Mouse (Mus musculus) heart, embryonic 14.5 days (tissue): ENCODE data around the gene Fndc11. TPM values are rescaled to one million over a fixed set of nuclear protein-coding genes. Genes with fewer than 3 reads are reported as not detected.
A peak's percentile ranks its signal among the peaks of the same experiment; 100 is the strongest.

Experiments
- ATAC-seq: fragments of 200-750 bp; cut with Nextera tagmentation; 2 replicates; pipeline ENCODE4 v1.8.0; 2017; ENCODE audit warnings: low read depth, moderate TSS enrichment; ENCODE audit not compliant: insufficient number of reproducible peaks, insufficient read depth, low FRiP score
- H3K27ac ChIP-seq, 2 experiments: fragments of 200-500 bp in 1 of 2; fragments of 300-500 bp in 1 of 2; sonication (generic) in 1 of 2; replicated peaks in 1 of 2; 2 replicates each; pipeline ENCODE4 v1.5.1; 2012 to 2014; ENCODE audit warnings: low read depth in 2 of 2, low read length in 2 of 2, control low read depth in 1 of 2, mild to moderate bottlenecking in 1 of 2, mixed read lengths in 1 of 2; ENCODE audit not compliant: control insufficient read depth in 1 of 2, insufficient read depth in 1 of 2
- H3K27me3 ChIP-seq: fragments of 300-500 bp; sonication (generic); 2 replicates; pipeline ENCODE4 v1.6.1; 2014; ENCODE audit warnings: mild to moderate bottlenecking, low read length, control low read depth; ENCODE audit not compliant: control insufficient read depth, insufficient read depth
- H3K36me3 ChIP-seq: fragments of 300-500 bp; sonication (generic); 2 replicates; pipeline ENCODE4 v1.6.1; 2014; ENCODE audit warnings: mild to moderate bottlenecking, control low read depth, low read length, mixed read lengths; ENCODE audit not compliant: control insufficient read depth, insufficient read depth
- H3K4me1 ChIP-seq, 2 experiments: fragments of 200-500 bp in 1 of 2; fragments of 300-500 bp in 1 of 2; sonication (generic) in 1 of 2; 2 replicates each; pipeline ENCODE4 v1.6.1; 2012 to 2014; ENCODE audit warnings: low read length in 2 of 2, control low read depth in 1 of 2, mixed read lengths in 1 of 2; ENCODE audit not compliant: control insufficient read depth in 2 of 2, insufficient read depth in 2 of 2
- H3K4me2 ChIP-seq: fragments of 300-500 bp; sonication (generic); 2 replicates; pipeline ENCODE4 v1.6.1; 2014; ENCODE audit warnings: mild to moderate bottlenecking, low read length
- H3K4me3 ChIP-seq, 2 experiments: fragments of 200-500 bp in 1 of 2; fragments of 300-500 bp in 1 of 2; sonication (generic) in 1 of 2; 2 replicates each; pipeline ENCODE4 v1.5.1; 2012 to 2014; ENCODE audit warnings: low read length in 2 of 2, mild to moderate bottlenecking in 2 of 2, control low read depth in 1 of 2, low read depth in 1 of 2, moderate library complexity in 1 of 2; ENCODE audit not compliant: control insufficient read depth in 1 of 2, insufficient read depth in 1 of 2
- H3K9ac ChIP-seq: fragments of 300-500 bp; sonication (generic); 2 replicates; pipeline ENCODE4 v1.6.1; 2014; ENCODE audit warnings: mild to moderate bottlenecking, low read length
- H3K9me3 ChIP-seq: fragments of 300-500 bp; sonication (generic); 2 replicates; pipeline ENCODE4 v1.6.1; 2016; ENCODE audit warnings: low read length, control low read depth; ENCODE audit not compliant: control insufficient read depth
- WGBS: fragments of 180-500 bp; shearing (Covaris S2); extraction: QIAGEN DNeasy Blood & Tissue Kit; methylation state at CpG from one replicate; pipeline ENCODE4 v1.1.7; 2014; 5-methylcytosine and 5-hydroxymethylcytosine counted together
- polyA plus RNA-seq: library from polyadenylated mRNA; unstranded; fragments of >200 nt; fragmentation: Nextera tagmentation; extraction: Ambion mirVana; gene quantifications from 2 replicates; pipeline ENCODE4 v1.2.1, GENCODE M21; 2014

Fndc11 gene
- not detected in 2 replicates for polyA plus RNA-seq

- peaks cover 4% of the 10 kb centered on the region; the same call in 1 of the 2 replicates for H3K27me3 ChIP-seq
- no peaks in the 10 kb centered on the region for H3K9me3 ChIP-seq
- peak within 1 kb of the TSS; percentile 70 for H3K4me2 ChIP-seq
- H3K27ac ChIP-seq = peak within 1 kb of the TSS in 1 of 2 experiments; percentile 34; a peak in 1 of 4 replicates
- no peaks in the 10 kb centered on the region for H3K36me3 ChIP-seq
- peaks cover 8 to 11% of the 10 kb centered on the region in 2 experiments; a peak in 3 of 4 replicates for H3K4me1 ChIP-seq
- peak; percentile 79 for ATAC-seq
- 3% methylated on average over 25 of the region's 25 CpGs for WGBS
- peak within 1 kb of the TSS; percentile 11 to 35; a peak in 3 of 4 replicates for H3K4me3 ChIP-seq
- H3K9ac ChIP-seq = peak within 1 kb of the TSS; percentile 28; the same call in 1 of the 2 replicates
These were observed at the start of gene Fndc11 for GRCm38 (mm10) chr2:181219538-181220216. TSS of gene Fndc11 (plus strand) at chr2:181220013.

DNA sequence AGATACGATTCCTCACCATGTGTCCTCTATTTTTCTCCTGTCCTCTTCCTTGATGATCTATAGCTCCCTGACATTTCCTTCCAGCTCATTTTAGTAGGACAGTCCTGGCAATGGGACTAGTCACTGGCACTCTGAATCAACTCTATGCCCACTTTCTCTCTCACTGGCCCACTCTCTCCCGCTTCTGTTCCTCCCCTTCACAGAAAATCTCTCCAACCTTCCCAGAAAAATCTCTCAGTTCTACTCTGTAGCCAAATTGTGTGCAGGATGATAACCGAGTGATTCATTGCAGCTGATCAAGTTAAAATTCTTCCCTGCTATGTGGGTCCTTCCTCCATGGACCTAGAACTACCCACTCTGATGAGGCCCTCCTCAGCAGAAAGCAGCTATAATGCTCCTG, 45.2 kb upstream of the Fndc11 start:
- Histone ChIP-seq H3K27ac (no peak overlapping the region), H3K36me3 (no peaks in the 10 kb centered on the region), H3K27me3 (no peaks in the 10 kb centered on the region), H3K9me3 (no peaks in the 10 kb centered on the region), H3K9ac (no peak overlapping the region), H3K4me2 (no peak overlapping the region), H3K4me1 (no peaks in the 10 kb centered on the region), H3K4me3 (no peak overlapping the region)
- no peak for ATAC-seq
- 82% methylated on average over 3 of the region's 3 CpGs for WGBS

DNA sequence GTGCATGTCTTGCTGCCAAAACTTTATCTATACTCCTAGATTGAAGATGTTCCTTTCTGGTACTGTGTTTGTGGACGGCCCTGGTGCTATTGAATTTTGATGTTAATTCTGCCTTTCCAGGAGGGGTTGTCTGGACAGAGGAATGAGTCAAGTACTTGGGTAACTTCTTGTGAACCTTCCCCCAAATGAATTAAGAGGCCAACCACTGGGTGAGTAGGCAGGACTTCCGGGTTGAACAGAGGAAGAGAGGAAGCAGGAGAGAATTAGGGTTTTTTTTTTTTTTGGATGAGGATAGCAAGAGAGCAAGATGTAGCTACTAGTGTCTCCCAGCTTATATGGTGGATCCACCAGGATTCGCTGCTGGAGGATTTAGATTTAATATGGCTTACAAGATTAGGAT, 41.8 kb upstream of the Fndc11 start:
- Histone ChIP-seq H3K4me1 (no peaks in the 10 kb centered on the region), H3K4me3 (no peak overlapping the region), H3K9me3 (no peaks in the 10 kb centered on the region), H3K36me3 (no peaks in the 10 kb centered on the region), H3K27me3 (no peaks in the 10 kb centered on the region), H3K4me2 (no peak overlapping the region), H3K27ac (no peak overlapping the region), H3K9ac (no peak overlapping the region)
- WGBS = 65% methylated on average over 3 of the region's 3 CpGs
- ATAC-seq = no peak

DNA sequence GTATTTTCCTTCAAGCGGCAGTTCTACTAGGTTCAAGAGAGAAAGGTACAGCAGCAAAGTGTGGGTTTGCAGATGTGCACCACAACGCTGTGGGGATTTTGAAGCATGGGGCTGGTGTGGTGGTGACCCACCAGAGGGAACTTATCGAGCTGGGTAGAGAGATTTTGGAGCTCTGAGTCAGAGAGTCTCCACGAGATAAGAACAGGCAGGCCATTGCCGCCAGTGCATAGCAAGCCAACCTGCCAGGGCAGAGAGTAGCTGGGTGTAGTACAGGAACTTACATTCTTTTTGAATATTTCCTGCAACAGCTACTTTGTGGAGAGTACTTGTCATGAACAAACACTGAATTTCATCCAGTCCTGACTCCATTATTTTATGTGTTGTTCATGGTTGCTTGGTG, 41.3 kb upstream of the Fndc11 start:
- no peaks in the 10 kb centered on the region for H3K4me1 ChIP-seq
- no peak overlapping the region for H3K27ac ChIP-seq
- no peak for ATAC-seq
- no peak overlapping the region for H3K9ac ChIP-seq
- 48% methylated on average over 5 of the region's 5 CpGs for WGBS
- H3K4me3 ChIP-seq = no peak overlapping the region
- no peaks in the 10 kb centered on the region for H3K27me3 ChIP-seq
- H3K4me2 ChIP-seq = no peak overlapping the region
- H3K36me3 ChIP-seq = no peaks in the 10 kb centered on the region
- H3K9me3 ChIP-seq = no peaks in the 10 kb centered on the region

GRCm38 (mm10) chr2:181180898-181181297, 38.9 kb upstream of the Fndc11 start:
- Histone ChIP-seq H3K27me3 (no peaks in the 10 kb centered on the region), H3K9me3 (no peaks in the 10 kb centered on the region), H3K4me3 (no peak overlapping the region), H3K9ac (no peak overlapping the region), H3K4me1 (no peaks in the 10 kb centered on the region), H3K4me2 (no peak overlapping the region), H3K27ac (no peak overlapping the region), H3K36me3 (no peaks in the 10 kb centered on the region)
- WGBS = 56% methylated on average over 6 of the region's 6 CpGs
- ATAC-seq = no peak

DNA sequence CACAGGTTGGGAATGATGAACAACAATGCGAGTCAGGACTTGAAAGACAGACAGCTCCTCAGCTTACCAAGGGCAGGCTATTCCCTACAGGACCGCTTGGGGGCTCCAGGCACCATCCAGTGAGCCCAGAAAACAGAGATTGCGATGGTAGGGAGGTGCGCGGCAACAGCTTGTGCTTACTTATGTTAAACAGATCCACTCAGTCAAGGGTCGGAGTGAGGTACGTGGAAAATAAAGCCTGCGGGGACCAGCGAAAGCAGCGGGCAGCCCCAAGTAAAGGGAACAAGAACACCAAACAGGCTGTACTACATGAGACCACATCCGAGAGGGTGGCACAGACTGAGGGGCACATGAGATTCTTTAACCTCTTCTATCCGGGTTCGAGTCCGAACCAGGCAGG, 33.2 kb upstream of the Fndc11 start:
- Histone ChIP-seq H3K4me2 (peak overlapping the region; percentile 82), H3K27me3 (no peaks in the 10 kb centered on the region), H3K4me3 (peak overlapping the region; percentile 68 to 74), H3K27ac (peak overlapping the region; percentile 86 to 93), H3K9ac (peak overlapping the region; percentile 89), H3K9me3 (no peaks in the 10 kb centered on the region), H3K36me3 (peaks cover 13% of the 10 kb centered on the region), H3K4me1 (peaks cover 5% of the 10 kb centered on the region in 2 experiments; a peak in 3 of 4 replicates)
- peak; percentile 67 for ATAC-seq
- WGBS = under 1% methylated on average over 14 of the region's 14 CpGs

DNA sequence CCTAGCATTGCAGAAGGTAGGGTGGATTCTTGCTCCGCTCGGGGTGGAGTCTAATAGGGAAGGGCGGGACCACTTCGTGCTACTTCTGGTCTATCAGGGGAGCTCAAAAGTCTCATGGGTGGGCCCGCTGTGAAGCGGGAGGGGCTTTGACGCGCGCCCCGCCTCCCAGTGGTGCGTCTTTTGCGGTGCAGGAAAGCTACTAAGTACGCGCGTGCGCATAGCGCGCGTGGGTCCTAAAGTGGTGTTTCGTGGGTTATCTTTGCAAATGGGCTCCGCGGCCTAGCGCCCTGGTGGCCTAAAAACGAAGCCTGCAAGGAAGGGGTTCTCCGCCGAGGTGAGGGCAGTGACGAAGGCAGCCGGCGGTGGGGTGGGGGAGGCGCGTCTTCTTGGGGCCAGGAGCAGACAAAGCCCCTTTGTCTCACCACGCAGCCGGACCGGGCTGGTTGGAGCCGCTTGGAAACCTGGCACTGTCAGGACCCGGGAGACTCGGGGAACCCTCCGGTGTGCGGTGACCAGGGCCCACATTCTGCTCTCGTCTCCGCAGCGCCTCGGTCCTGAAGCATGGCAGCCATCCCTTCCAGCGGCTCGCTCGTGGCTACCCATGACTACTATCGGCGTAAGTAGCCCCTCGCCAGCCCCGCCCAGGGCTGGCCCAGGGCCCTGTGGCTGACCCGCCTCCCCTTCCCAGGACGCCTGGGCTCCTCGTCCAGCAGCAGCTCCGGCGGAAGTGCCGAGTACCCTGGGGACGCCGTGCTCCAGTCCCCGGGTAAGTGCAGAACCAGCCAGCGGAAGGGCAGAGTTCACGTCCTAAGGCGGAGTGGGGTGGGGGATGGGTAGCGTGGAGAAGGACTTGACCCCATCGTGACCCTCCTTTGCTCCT, 32.5 kb upstream of the Fndc11 start, which contains the start of gene Ppdpf:
Gene Ppdpf (plus strand): TSS at position 127 of the 880 bp plus-strand sequence.
- Histone ChIP-seq H3K36me3 (peaks cover 13% of the 10 kb centered on the region), H3K27ac (peak within 1 kb of the TSS; percentile 86 to 93), H3K9ac (peak within 1 kb of the TSS; percentile 89), H3K4me3 (peak within 1 kb of the TSS; percentile 68 to 74), H3K4me1 (peaks cover 5% of the 10 kb centered on the region in 2 experiments; a peak in 3 of 4 replicates), H3K27me3 (no peaks in the 10 kb centered on the region), H3K4me2 (peak within 1 kb of the TSS; percentile 82), H3K9me3 (no peaks in the 10 kb centered on the region)
- ATAC-seq = peak; percentile 90
- WGBS = under 1% methylated on average over 64 of the region's 64 CpGs
